Mouse (Mus musculus) lung, postnatal 0 days (tissue): ENCODE measurements around the gene Golga7b.

Experiments
- CTCF ChIP-seq: IDR thresholded peaks from 2 replicates; pipeline ENCODE4 v1.5.1; 2016; ENCODE audit warnings: antibody characterized with exemption, mild to moderate bottlenecking
- EP300 ChIP-seq: IDR thresholded peaks from 2 replicates; pipeline ENCODE4 v1.6.1; 2016; ENCODE audit warnings: antibody characterized with exemption, mild to moderate bottlenecking, control low read depth

DNA sequence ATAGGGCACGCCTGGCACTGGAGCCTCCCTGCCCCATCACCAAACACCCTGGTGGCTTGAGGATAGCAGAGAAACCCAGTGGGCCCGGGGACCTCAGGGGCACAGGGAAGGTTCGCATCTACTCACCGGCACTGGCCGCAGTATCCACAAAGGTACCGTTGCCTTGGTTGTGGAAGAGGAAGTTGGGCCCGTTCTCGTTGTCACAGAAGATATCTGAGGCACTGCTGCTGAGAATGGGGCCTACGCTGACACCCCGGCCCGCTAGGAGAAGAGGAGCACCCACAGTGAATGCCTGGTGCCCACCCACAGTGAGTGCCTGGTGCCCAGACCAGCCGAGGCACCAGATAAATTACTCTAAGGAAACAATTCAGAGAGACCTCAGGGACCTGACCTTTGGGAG is 61.6 kb downstream of the Golga7b start:
- TF ChIP-seq CTCF (no peak), EP300 (no peak)
